Mouse (Mus musculus): ENCODE measurements at regions not wholly inside any gene's neighbourhood (a gene's known extent, or its start where the extent isn't known, plus 50 kb on each side); places are given as distances from the start of the nearest gene placed in this dataset.

DNA sequence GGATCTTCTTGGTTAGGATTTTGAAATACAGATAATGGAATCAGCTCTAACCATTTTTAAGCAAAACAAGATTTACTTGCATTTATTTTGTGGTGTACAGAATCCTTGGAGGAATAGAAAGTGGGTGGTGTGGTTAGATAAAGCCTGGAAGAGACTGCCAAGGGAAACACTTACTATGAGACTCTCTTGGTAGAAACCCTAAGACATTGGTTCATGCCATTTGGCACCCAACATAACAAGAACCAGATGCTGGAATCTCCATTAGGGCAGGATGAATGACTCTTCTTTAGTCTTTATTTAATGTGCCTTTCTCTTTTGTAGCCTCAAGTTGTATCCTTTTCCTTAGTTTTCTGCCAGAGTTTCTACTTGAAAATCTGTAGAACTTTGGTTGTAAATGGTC is 230.0 kb downstream of the Gm28710 start:
- TF ChIP-seq CTCF (conservative IDR thresholded peaks at IDR 0.05; ENCODE audit: insufficient read depth, insufficient read length, low read depth, low read length) (no peak), POLR2A (IDR thresholded peaks at IDR 0.05; ENCODE audit: low read depth, low read length) (no peak)
